Mouse (Mus musculus) adrenal gland, postnatal 4 days (tissue): ENCODE measurements around the gene Ggps1. TPM values are rescaled to one million over a fixed set of nuclear protein-coding genes. Genes with fewer than 3 reads are reported as not detected.

Source experiments
- DNase-seq, 2 experiments: peaks; one replicate each; pipeline ENCODE4 v3.0.0; 2021 to 2022; ENCODE audit warnings: low spot score in 2 of 2, mixed read lengths in 2 of 2
- long read RNA-seq, 2 experiments: library from polyadenylated mRNA; stranded (forward); transcript quantifications; one replicate each; pipeline ENCODE4 v2.0.0; 2021
- total RNA-seq, 2 experiments: library from RNA; stranded (reverse); gene quantifications; 2 replicates each; pipeline ENCODE4 v1.2.3; 2021

The Ggps1 gene
- total RNA-seq: 10 to 100 TPM; 41.8 to 45.9 TPM
- long read RNA-seq, experiment 1, full-length matches to known transcripts: 13 of 27 reads
- long read RNA-seq, experiment 1, partial matches to known transcripts: 2 of 27 reads
- long read RNA-seq, experiment 1, other reads (novel, unspliced or antisense): 12 of 27 reads
- long read RNA-seq, experiment 2, full-length matches to known transcripts: 18 of 34 reads
- long read RNA-seq, experiment 2, partial matches to known transcripts: 4 of 34 reads
- long read RNA-seq, experiment 2, other reads (novel, unspliced or antisense): 12 of 34 reads

GRCm38 (mm10) chr13:14063013-14063941, at the start of gene Ggps1, which contains the start of gene Arid4b:
Ggps1 (minus strand) TSS chr13:14063488.
Arid4b (plus strand) TSS chr13:14063232.
- peak; percentile 65 to 90 for DNase-seq

- no peak for DNase-seq
Measured at GRCm38 (mm10) chr13:14111146-14111545, 47.9 kb upstream of the Ggps1 start.

- no peak for DNase-seq
Measured at GRCm38 (mm10) chr13:14110154-14110873, 47.0 kb upstream of the Ggps1 start.

- DNase-seq: no peak
Measured at GRCm38 (mm10) chr13:14103026-14103425, 39.7 kb upstream of the Ggps1 start.

- no peak for DNase-seq
Measured at GRCm38 (mm10) chr13:14088669-14089068, 25.4 kb upstream of the Ggps1 start.

- DNase-seq: no peak
Measured at GRCm38 (mm10) chr13:14075326-14075725, 12.0 kb upstream of the Ggps1 start.

GRCm38 (mm10) chr13:14074371-14074770, 11.1 kb upstream of the Ggps1 start:
- DNase-seq: no peak

- DNase-seq: no peak
Measured at GRCm38 (mm10) chr13:14069291-14069690, 6.0 kb upstream of the Ggps1 start.

GRCm38 (mm10) chr13:14068035-14068434, 4.7 kb upstream of the Ggps1 start:
- DNase-seq: no peak

GRCm38 (mm10) chr13:14065701-14066100, 2.4 kb upstream of the Ggps1 start:
- no peak for DNase-seq

GRCm38 (mm10) chr13:14065028-14065380, 1.7 kb upstream of the Ggps1 start:
- no peak for DNase-seq

- DNase-seq: peak; percentile 12 to 14
Measured at GRCm38 (mm10) chr13:14064341-14065027, 1.2 kb upstream of the Ggps1 start.

GRCm38 (mm10) chr13:14063942-14064271, 619 bp upstream of the Ggps1 start:
- DNase-seq: no peak

GRCm38 (mm10) chr13:14062209-14063012, 877 bp downstream of the Ggps1 start:
- DNase-seq: no peak

- no peak for DNase-seq
Measured at GRCm38 (mm10) chr13:14059582-14059981, 3.7 kb downstream of the Ggps1 start.

GRCm38 (mm10) chr13:14056801-14057200, 6.5 kb downstream of the Ggps1 start:
- no peak for DNase-seq

GRCm38 (mm10) chr13:14049878-14050277, 13.4 kb downstream of the Ggps1 start:
- DNase-seq: no peak

GRCm38 (mm10) chr13:14044521-14044920, 18.8 kb downstream of the Ggps1 start:
- DNase-seq: no peak

- no peak for DNase-seq
Measured at GRCm38 (mm10) chr13:14043851-14044250, 19.4 kb downstream of the Ggps1 start.

GRCm38 (mm10) chr13:14040186-14040585, 23.1 kb downstream of the Ggps1 start:
- DNase-seq: no peak
